Mouse (Mus musculus) embryonic fibroblast, embryonic 13.5 days (primary cell): ENCODE measurements around the gene Gm21905.

Experiments used
- CTCF ChIP-seq: IDR thresholded peaks from 2 replicates; pipeline ENCODE4 v1.5.1; 2011; ENCODE audit warnings: mild to moderate bottlenecking, control low read depth, low read length, moderate library complexity, borderline replicate concordance; ENCODE audit not compliant: insufficient read depth
- POLR2A ChIP-seq: IDR thresholded peaks from 2 replicates; pipeline ENCODE4 v1.6.1; 2011; ENCODE audit warnings: low read depth, mild to moderate bottlenecking, control low read depth, low read length, moderate library complexity

DNA sequence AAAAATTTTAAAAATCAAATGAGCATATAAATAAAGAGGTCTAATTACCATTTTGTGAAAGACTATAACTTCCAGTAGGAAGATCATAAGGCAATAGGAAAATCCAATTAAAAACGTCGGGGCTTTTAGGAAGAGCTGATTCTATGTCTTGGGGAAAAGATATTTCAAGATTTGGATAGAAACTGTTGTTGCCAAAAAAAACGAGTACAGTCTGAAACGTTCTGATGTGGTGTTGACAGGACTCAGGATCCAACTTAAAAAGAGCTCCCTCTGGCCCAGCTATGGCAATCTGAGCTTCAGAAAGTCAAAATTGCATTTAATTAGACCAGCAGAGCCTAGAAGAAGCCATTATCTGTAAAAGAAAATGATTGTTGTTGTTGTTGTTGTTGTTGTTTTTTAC, 7.9 kb upstream of the Gm21905 start:
- TF ChIP-seq CTCF (no peak), POLR2A (no peak)
